ENCODE assay signal across 8 mouse cellular contexts in genomic region chr12:84193642-84194399, GRCm38 (mm10). TPM values are rescaled to one million over a fixed set of nuclear protein-coding genes. Genes with fewer than 3 reads are reported as not detected.
DNase-seq lines count a peak whose midpoint lies in the region; ATAC-seq and TF ChIP-seq lines count a peak whose summit lies in the region.

No protein-coding gene starts in this region.

- peak overlapping the region; percentile 97 for H3K4me2 ChIP-seq in hindbrain, postnatal 0 days (ENCODE audit: low read depth, low read length)

- TF ChIP-seq CTCF in cortical plate, adult 2 months (IDR thresholded peaks at IDR 0.05; ENCODE audit: extremely low read depth, insufficient read depth, low read length), result no peak
- no peak; the same call in 1 of the 2 replicates for TF ChIP-seq CTCF in gastrocnemius, adult 2 months (IDR thresholded peaks at IDR 0.05)
- TF ChIP-seq CTCF in hindbrain, postnatal 0 days (IDR thresholded peaks at IDR 0.05; ENCODE audit: low read depth), result no peak; the same call in 1 of the 2 replicates

- intact Hi-C loops in gastrocnemius, adult 2 months (cut with DNase I), result loop anchor here (1.0 to 2.0 kb wide), 3 partner anchors 17 to 80 kb away; partner anchors contain the start of genes Dnal1 and Elmsan1

- H3K4me1 ChIP-seq in cortical plate, adult 2 months (ENCODE audit: control insufficient read depth, insufficient read depth, low read length), result peaks cover 6% of the 10 kb centered on the region; the same call in 1 of the 2 replicates
- peaks cover 29% of the 10 kb centered on the region for H3K4me1 ChIP-seq in hindbrain, postnatal 0 days (ENCODE audit: insufficient read depth, low read length)

- no peaks in the 10 kb centered on the region for H3K27me3 ChIP-seq in hindbrain, postnatal 0 days (ENCODE audit: insufficient read depth, low read length)

- H3K9ac ChIP-seq in hindbrain, postnatal 0 days (replicated peaks; ENCODE audit: low read length), result peak overlapping the region; percentile 92

- H3K36me3 ChIP-seq in hindbrain, postnatal 0 days (ENCODE audit: insufficient read depth, low read length), result no peaks in the 10 kb centered on the region

- peak; percentile 83 for TF ChIP-seq POLR2A in cortical plate, adult 2 months (IDR thresholded peaks at IDR 0.05; ENCODE audit: extremely low read depth, insufficient read depth, low read length)

- DNase-seq in gastrocnemius, adult 2 months, result peak; percentile 97
- DNase-seq in hindbrain, postnatal 0 days (ENCODE audit: low spot score), result peak; percentile 94
- DNase-seq in left cerebral cortex, adult 8-10 months (ENCODE audit: low spot score in 2 of 2), result peak; percentile 74 to 94
- DNase-seq in right cerebral cortex, adult 18-20 months, result peak; percentile 94
- peak; percentile 85 for DNase-seq in urinary bladder, adult 2 months (ENCODE audit: low spot score)

- ATAC-seq in activated CD4-positive, CD25-positive, alpha-beta regulatory T cell, adult 4 months, result peak; percentile 89
- peak; percentile 91 for ATAC-seq in hindbrain, postnatal 0 days
- peak; percentile 92 for ATAC-seq in megakaryocyte, adult 5-6 weeks (ENCODE audit: poor library complexity, severe bottlenecking)

- H3K4me3 ChIP-seq in cortical plate, adult 2 months (ENCODE audit: insufficient read depth, low read length), result peak overlapping the region; percentile 42
- H3K4me3 ChIP-seq in gastrocnemius, adult 2 months, result peak overlapping the region; percentile 96
- H3K4me3 ChIP-seq in hindbrain, postnatal 0 days (ENCODE audit: low read length), result peak overlapping the region; percentile 77

- no peaks in the 10 kb centered on the region for H3K9me3 ChIP-seq in hindbrain, postnatal 0 days (ENCODE audit: low read length)

- under 1% methylated on average over 48 of the region's 49 CpGs for WGBS in hindbrain, postnatal 0 days

- H3K27ac ChIP-seq in cortical plate, adult 2 months (ENCODE audit: insufficient read depth, low read length), result peak overlapping the region; percentile 66
- peak overlapping the region; percentile 97 for H3K27ac ChIP-seq in gastrocnemius, adult 2 months
- peak overlapping the region; percentile 94 for H3K27ac ChIP-seq in hindbrain, postnatal 0 days

RNA-seq across cellular contexts. Expression of gene Elmsan1, which starts 24.9 kb away (rescaled TPM):
- polyA plus RNA-seq in activated CD4-positive, CD25-positive, alpha-beta regulatory T cell, adult 4 months (2017; shearing (Covaris generic)), result 1 to 10 TPM; 6.8 to 7.1 TPM
- polyA plus RNA-seq in cortical plate, adult 2 months (2012; rRNA removed), result 6.9 and 7.3 TPM in 2 replicates
- 10 to 100 TPM; 10.2 to 11.9 TPM for total RNA-seq in gastrocnemius, adult 2 months (2021)
- 9.3 and 11.5 TPM in 2 replicates for total RNA-seq in hindbrain, postnatal 0 days (2014; rRNA removed)
- polyA plus RNA-seq in hindbrain, postnatal 0 days (2015; fragmentation: Nextera tagmentation; extraction: Ambion mirVana), result 2.7 and 3.0 TPM in 2 replicates
- total RNA-seq in left cerebral cortex, adult 8-10 months (2022), result 10 to 100 TPM; 17.8 to 23.3 (median 20.3) TPM
- 24.6 and 27.0 TPM in 2 replicates for total RNA-seq in megakaryocyte, adult 5-6 weeks (2015)
- 17.0 and 25.0 TPM in 2 replicates for total RNA-seq in megakaryocyte, adult 5-6 weeks (2017)
- 11.9 and 16.0 TPM in 2 replicates for polyA plus RNA-seq in urinary bladder, adult 2 months (2012; rRNA removed)

RNA-seq across cellular contexts. Expression of gene Pnma1, which starts 45.5 kb away (rescaled TPM):
- polyA plus RNA-seq in activated CD4-positive, CD25-positive, alpha-beta regulatory T cell, adult 4 months (2017; shearing (Covaris generic)), result not detected
- 3.0 and 3.7 TPM in 2 replicates for polyA plus RNA-seq in cortical plate, adult 2 months (2012; rRNA removed)
- total RNA-seq in gastrocnemius, adult 2 months (2021), result under 1 TPM; 0.10 to 0.17 TPM
- 2.5 and 3.8 TPM in 2 replicates for total RNA-seq in hindbrain, postnatal 0 days (2014; rRNA removed)
- 4.2 and 4.5 TPM in 2 replicates for polyA plus RNA-seq in hindbrain, postnatal 0 days (2015; fragmentation: Nextera tagmentation; extraction: Ambion mirVana)
- 1 to 10 TPM; 5.1 to 6.3 (median 5.8) TPM for total RNA-seq in left cerebral cortex, adult 8-10 months (2022)
- total RNA-seq in megakaryocyte, adult 5-6 weeks (2015), result 0.32 and 0.65 TPM in 2 replicates
- total RNA-seq in megakaryocyte, adult 5-6 weeks (2017), result 0.16 and 0.73 TPM in 2 replicates
- polyA plus RNA-seq in urinary bladder, adult 2 months (2012; rRNA removed), result 0.19 and 0.34 TPM in 2 replicates

Comparison
In these comparisons a context has a peak if more than half of its experiments do, and no peak if none do; other contexts are left out.
1. Peak in every context shown above with its lines: DNase-seq, ATAC-seq, H3K4me3 ChIP-seq and H3K27ac ChIP-seq.
2. H3K4me3 ChIP-seq: peak in every context shown above with its lines; median percentile 96 in gastrocnemius, adult 2 months; 77 in hindbrain, postnatal 0 days; 42 in cortical plate, adult 2 months.